In the genomic region with DNA sequence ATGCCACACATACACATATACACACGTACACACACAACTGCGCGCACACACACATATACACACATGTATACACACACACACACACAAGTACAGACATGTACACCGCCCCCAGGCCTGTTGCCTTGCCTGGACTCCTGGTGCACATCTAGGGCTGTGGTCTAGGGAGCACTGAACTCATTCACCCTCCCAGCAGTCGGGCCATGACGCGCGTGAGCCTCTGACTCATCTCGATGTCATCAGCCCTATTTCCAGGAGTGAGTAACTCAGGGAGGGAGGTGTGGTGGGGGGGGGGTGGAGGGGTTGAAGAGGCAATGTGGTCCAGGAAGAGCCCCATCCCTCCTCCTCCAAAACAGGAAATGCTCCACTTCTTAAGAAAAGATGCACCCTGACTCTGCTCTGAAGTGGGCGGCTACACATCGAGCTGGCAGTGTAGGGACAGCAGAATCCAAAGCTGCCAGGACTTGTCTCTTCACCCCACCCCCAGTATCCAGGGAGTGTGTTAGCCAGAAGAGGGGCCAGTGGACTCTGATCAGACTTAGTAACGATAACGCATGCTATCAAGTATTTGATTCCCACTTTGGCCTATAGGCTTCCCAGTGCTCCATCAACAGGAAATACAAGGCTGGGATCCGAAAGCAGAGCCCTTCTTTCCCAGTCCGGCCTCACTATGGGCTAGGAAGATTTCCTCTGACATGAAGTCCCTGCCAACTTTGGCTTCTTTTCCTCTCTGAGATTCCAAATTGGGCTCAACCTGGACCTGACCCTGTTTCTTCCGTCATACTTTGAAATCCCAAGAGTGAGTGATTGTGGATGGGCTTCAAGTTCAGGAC, we compare ENCODE assay signal across 12 mouse cellular contexts. TPM values are rescaled to one million over a fixed set of nuclear protein-coding genes. Genes with fewer than 3 reads are reported as not detected.
A peak's percentile ranks its signal among the peaks of the same experiment; 100 is the strongest.
DNase-seq lines count a peak whose midpoint lies in the region; ATAC-seq lines count a peak whose summit lies in the region.
"Had no signal": no experiment of that assay in that cellular context is flagged by ENCODE, and none has a peak within 500 bp of the region (broad histone marks: within the 10 kb centered on the region; RNA-seq: fewer than 3 reads in every experiment).

No protein-coding gene starts in this region.

- H3K9me3 ChIP-seq in intestine, embryonic 14.5 days (ENCODE audit: control insufficient read depth, low read length) = no peaks in the 10 kb centered on the region
- H3K9me3 ChIP-seq in forebrain, embryonic 13.5 days (replicated peaks) = no peaks in the 10 kb centered on the region
- H3K9me3 ChIP-seq: forebrain, embryonic 15.5 days; kidney, embryonic 15.5 days had no signal

- peak; percentile 29 for DNase-seq in gastrocnemius, postnatal 14 days
- DNase-seq in gastrocnemius, postnatal 36 days = no peak
- peak; percentile 98 for DNase-seq in 3T3-L1 (ENCODE audit: low read depth, low spot score)
- peak; percentile 77 to 84 for DNase-seq in adrenal gland, postnatal 36 days
- DNase-seq in intestine, embryonic 14.5 days (ENCODE audit: low spot score) = peak; percentile 59
- no peak for DNase-seq in thymus, postnatal 36 days

- H3K4me3 ChIP-seq in intestine, embryonic 14.5 days (ENCODE audit: low read depth, low read length) = no peak overlapping the region
- H3K4me3 ChIP-seq in forebrain, embryonic 13.5 days = no peak overlapping the region
- H3K4me3 ChIP-seq: forebrain, embryonic 15.5 days; kidney, embryonic 15.5 days had no signal

- H3K27ac ChIP-seq in intestine, embryonic 14.5 days (ENCODE audit: low read depth) = no peak overlapping the region
- H3K27ac ChIP-seq in forebrain, embryonic 13.5 days = no peak overlapping the region
- H3K27ac ChIP-seq: forebrain, embryonic 15.5 days; kidney, embryonic 15.5 days had no signal

- H3K9ac ChIP-seq in intestine, embryonic 14.5 days (ENCODE audit: low read length) = no peak overlapping the region
- no peak overlapping the region for H3K9ac ChIP-seq in forebrain, embryonic 13.5 days
- H3K9ac ChIP-seq: forebrain, embryonic 15.5 days; kidney, embryonic 15.5 days had no signal

- no peaks in the 10 kb centered on the region for H3K4me1 ChIP-seq in intestine, embryonic 14.5 days (replicated peaks; ENCODE audit: control insufficient read depth, insufficient read depth, low read length)
- no peaks in the 10 kb centered on the region for H3K4me1 ChIP-seq in forebrain, embryonic 13.5 days
- H3K4me1 ChIP-seq: forebrain, embryonic 15.5 days had no signal

- H3K36me3 ChIP-seq in intestine, embryonic 14.5 days (ENCODE audit: control insufficient read depth, insufficient read depth, low read length) = no peaks in the 10 kb centered on the region
- H3K36me3 ChIP-seq in forebrain, embryonic 13.5 days (ENCODE audit: poor library complexity, severe bottlenecking) = no peaks in the 10 kb centered on the region
- H3K36me3 ChIP-seq: forebrain, embryonic 15.5 days; kidney, embryonic 15.5 days had no signal

- no peaks in the 10 kb centered on the region for H3K27me3 ChIP-seq in intestine, embryonic 14.5 days (replicated peaks; ENCODE audit: control insufficient read depth, insufficient read depth, low read length)
- H3K27me3 ChIP-seq in forebrain, embryonic 13.5 days = no peaks in the 10 kb centered on the region
- H3K27me3 ChIP-seq: forebrain, embryonic 15.5 days; kidney, embryonic 15.5 days had no signal

- intact Hi-C loops in gastrocnemius, postnatal 14 days (cut with DNase I; ENCODE audit: low total_unique reads) = no loop called here
- intact Hi-C loops in gastrocnemius, postnatal 36 days (cut with DNase I) = no loop called here

- no peak overlapping the region for H3K4me2 ChIP-seq in intestine, embryonic 14.5 days (ENCODE audit: low read length)
- no peak overlapping the region for H3K4me2 ChIP-seq in forebrain, embryonic 13.5 days
- H3K4me2 ChIP-seq: forebrain, embryonic 15.5 days; kidney, embryonic 15.5 days; liver, embryonic 11.5 days had no signal

- 78% methylated on average over 16 of the region's 16 CpGs for WGBS in intestine, embryonic 14.5 days
- 90% methylated on average over 16 of the region's 16 CpGs for WGBS in forebrain, embryonic 13.5 days

- no peak; the same call in 1 of the 2 replicates for ATAC-seq in intestine, embryonic 14.5 days (replicated peaks; ENCODE audit: low FRiP score, low TSS enrichment, low read depth)
- ATAC-seq in erythroblast, adult 5-6 weeks (replicated peaks; ENCODE audit: low FRiP score, poor library complexity, severe bottlenecking) = no peak
- ATAC-seq in forebrain, embryonic 13.5 days = no peak
- ATAC-seq: forebrain, embryonic 15.5 days had no signal

RNA-seq across cellular contexts. Expression of a gene that starts 40.3 kb away (rescaled TPM):
- 1 to 10 TPM; 3.3 to 4.0 TPM for total RNA-seq in gastrocnemius, postnatal 14 days (2021)
- total RNA-seq in gastrocnemius, postnatal 36 days (2021) = 1 to 10 TPM; 1.3 to 1.6 TPM
- total RNA-seq in adrenal gland, postnatal 36 days (2021) = not detected
- polyA plus RNA-seq in intestine, embryonic 14.5 days (2014; fragmentation: Nextera tagmentation; extraction: Ambion mirVana) = 1.2 and 1.9 TPM in 2 replicates
- not detected in 2 replicates for total RNA-seq in erythroblast, adult 5-6 weeks (2015; ENCODE audit: low replicate concordance)
- 0.42 TPM in 1 of 2 replicates, not detected in the other for total RNA-seq in erythroblast, adult 5-6 weeks (2017; ENCODE audit: low replicate concordance)
- polyA plus RNA-seq in forebrain, embryonic 13.5 days (2015; fragmentation: Nextera tagmentation; extraction: Ambion mirVana) = 0.08 TPM in 1 of 2 replicates, not detected in the other
- polyA plus RNA-seq: forebrain, embryonic 15.5 days; liver, embryonic 11.5 days; neural tube, embryonic 14.5 days had no signal

RNA-seq across cellular contexts. Expression of a gene that starts 56.6 kb away (rescaled TPM):
- total RNA-seq in gastrocnemius, postnatal 14 days (2021) = 10 to 100 TPM; 24.1 to 24.9 TPM
- total RNA-seq in gastrocnemius, postnatal 36 days (2021) = 10 to 100 TPM in 1 of 2 experiments, 1 to 10 TPM in 1; 9.0 to 16.5 TPM
- total RNA-seq in adrenal gland, postnatal 36 days (2021) = 100 to 1,000 TPM; 450 to 501 TPM
- 10.1 and 10.2 TPM in 2 replicates for polyA plus RNA-seq in intestine, embryonic 14.5 days (2014; fragmentation: Nextera tagmentation; extraction: Ambion mirVana)
- total RNA-seq in erythroblast, adult 5-6 weeks (2015; ENCODE audit: low replicate concordance) = 11.7 and 12.7 TPM in 2 replicates
- 4.0 and 4.3 TPM in 2 replicates for total RNA-seq in erythroblast, adult 5-6 weeks (2017; ENCODE audit: low replicate concordance)
- polyA plus RNA-seq in forebrain, embryonic 13.5 days (2015; fragmentation: Nextera tagmentation; extraction: Ambion mirVana) = 0.59 and 0.66 TPM in 2 replicates

Comparison
In these comparisons a context has a peak if more than half of its experiments do, and no peak if none do; other contexts are left out.
1. DNase-seq: peak in gastrocnemius, postnatal 14 days (single experiment), 3T3-L1 (single experiment), adrenal gland, postnatal 36 days (2 of 2) and intestine, embryonic 14.5 days (single experiment); none in gastrocnemius, postnatal 36 days (0 of 2) and thymus, postnatal 36 days (0 of 2).
2. RNA of a gene that starts 56.6 kb away (total RNA-seq): 450 to 501 TPM in adrenal gland, postnatal 36 days; 24.1 to 24.9 TPM in gastrocnemius, postnatal 14 days, 9.0 to 16.5 TPM in gastrocnemius, postnatal 36 days and 4.0 to 12.7 TPM in erythroblast, adult 5-6 weeks; every median in the first group is over 10 times any median in the second.